Mouse (Mus musculus): ENCODE results near the gene Ctdspl. TPM values are rescaled to one million over a fixed set of nuclear protein-coding genes. Genes with fewer than 3 reads are reported as not detected.

The Ctdspl gene
- polyA plus RNA-seq, 1 experiment, result 9.3 TPM

DNA sequence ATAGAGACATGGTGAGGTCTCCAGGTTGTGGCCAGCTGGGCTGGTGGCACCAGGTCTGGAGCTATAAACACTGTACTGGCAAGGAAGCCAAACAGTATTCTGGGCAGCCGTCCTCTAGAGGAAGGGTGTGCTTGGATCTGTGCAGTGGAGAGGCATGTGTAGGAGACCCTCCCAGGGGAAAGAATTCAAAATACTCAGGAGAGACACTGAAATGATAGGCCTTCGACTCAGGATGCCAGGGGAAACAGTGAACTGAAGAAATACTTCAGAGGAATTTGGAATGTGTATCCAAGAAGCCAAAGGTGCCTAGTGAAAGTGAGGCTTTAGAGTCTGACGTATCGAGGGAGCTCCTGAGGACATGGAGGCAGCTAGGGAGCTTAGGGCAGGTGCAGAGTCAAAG lies 23.4 kb downstream of the Ctdspl start:
- WGBS, result 92% methylated on average over 4 of the region's 4 CpGs
- no peaks in the 10 kb centered on the region for H3K4me1 ChIP-seq (replicated peaks; ENCODE audit: control insufficient read depth, insufficient read depth, low read length)
- no peaks in the 10 kb centered on the region for H3K27me3 ChIP-seq (ENCODE audit: control insufficient read depth, insufficient read depth, low read length)
- no peak overlapping the region for H3K27ac ChIP-seq (ENCODE audit: control insufficient read depth, insufficient read depth, low read length)
- no peak overlapping the region for H3K4me3 ChIP-seq (ENCODE audit: control insufficient read depth, insufficient read depth, low read length)
- DNase-seq, result no peak
- no peaks in the 10 kb centered on the region for H3K36me3 ChIP-seq (ENCODE audit: control insufficient read depth, insufficient read depth, low read length)
- no peak for TF ChIP-seq CTCF (IDR thresholded peaks at IDR 0.05; ENCODE audit: borderline replicate concordance, control insufficient read depth, extremely low read depth, insufficient read depth, low read length, poor library complexity)
- TF ChIP-seq POLR2A (IDR thresholded peaks at IDR 0.05; ENCODE audit: control insufficient read depth, extremely low read depth, insufficient read depth, low read length, poor library complexity), result no peak

DNA sequence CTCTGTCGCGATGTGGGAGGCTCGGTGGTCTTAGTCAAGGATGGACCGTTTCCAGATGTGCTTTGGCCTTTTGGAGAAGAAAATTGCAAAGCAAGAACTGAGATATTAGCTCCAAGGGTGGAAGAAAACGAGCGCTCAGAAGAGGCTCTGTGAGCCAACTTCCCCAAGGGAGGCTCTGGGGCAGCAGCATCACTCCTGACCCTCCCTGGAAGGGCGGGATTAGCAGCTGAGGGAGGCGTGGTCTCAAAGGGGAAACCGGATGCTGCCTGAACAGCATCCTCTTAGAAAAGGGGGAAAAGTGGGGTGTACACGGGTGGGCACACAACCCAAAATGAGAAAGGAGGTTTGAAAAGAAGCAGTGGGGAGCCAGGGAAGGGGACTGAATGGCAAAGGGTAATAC lies 23.8 kb downstream of the Ctdspl start:
- no peaks in the 10 kb centered on the region for H3K36me3 ChIP-seq (ENCODE audit: control insufficient read depth, insufficient read depth, low read length)
- H3K27me3 ChIP-seq (ENCODE audit: control insufficient read depth, insufficient read depth, low read length), result no peaks in the 10 kb centered on the region
- TF ChIP-seq POLR2A (IDR thresholded peaks at IDR 0.05; ENCODE audit: control insufficient read depth, extremely low read depth, insufficient read depth, low read length, poor library complexity) (no peak), CTCF (IDR thresholded peaks at IDR 0.05; ENCODE audit: borderline replicate concordance, control insufficient read depth, extremely low read depth, insufficient read depth, low read length, poor library complexity) (no peak)
- WGBS, result 84% methylated on average over 10 of the region's 10 CpGs
- no peak for DNase-seq
- H3K27ac ChIP-seq (ENCODE audit: control insufficient read depth, insufficient read depth, low read length), result no peak overlapping the region
- no peak overlapping the region for H3K4me3 ChIP-seq (ENCODE audit: control insufficient read depth, insufficient read depth, low read length)
- no peaks in the 10 kb centered on the region for H3K4me1 ChIP-seq (replicated peaks; ENCODE audit: control insufficient read depth, insufficient read depth, low read length)

GRCm38 (mm10) chr9:118950751-118951150 lies 24.5 kb downstream of the Ctdspl start:
- TF ChIP-seq CTCF (IDR thresholded peaks at IDR 0.05; ENCODE audit: borderline replicate concordance, control insufficient read depth, extremely low read depth, insufficient read depth, low read length, poor library complexity) (no peak), POLR2A (IDR thresholded peaks at IDR 0.05; ENCODE audit: control insufficient read depth, extremely low read depth, insufficient read depth, low read length, poor library complexity) (no peak)
- H3K27ac ChIP-seq (ENCODE audit: control insufficient read depth, insufficient read depth, low read length), result no peak overlapping the region; the same call in 1 of the 2 replicates
- no peak overlapping the region for H3K4me3 ChIP-seq (ENCODE audit: control insufficient read depth, insufficient read depth, low read length)
- DNase-seq, result no peak
- WGBS, result 93% methylated on average over 2 of the region's 2 CpGs
- no peaks in the 10 kb centered on the region for H3K4me1 ChIP-seq (replicated peaks; ENCODE audit: control insufficient read depth, insufficient read depth, low read length)
- no peaks in the 10 kb centered on the region for H3K27me3 ChIP-seq (ENCODE audit: control insufficient read depth, insufficient read depth, low read length)
- H3K36me3 ChIP-seq (ENCODE audit: control insufficient read depth, insufficient read depth, low read length), result no peaks in the 10 kb centered on the region

GRCm38 (mm10) chr9:118951381-118951780 lies 25.1 kb downstream of the Ctdspl start:
- Histone ChIP-seq H3K4me1 (replicated peaks; ENCODE audit: control insufficient read depth, insufficient read depth, low read length) (no peaks in the 10 kb centered on the region), H3K27ac (ENCODE audit: control insufficient read depth, insufficient read depth, low read length) (no peak overlapping the region), H3K4me3 (ENCODE audit: control insufficient read depth, insufficient read depth, low read length) (no peak overlapping the region), H3K27me3 (ENCODE audit: control insufficient read depth, insufficient read depth, low read length) (no peaks in the 10 kb centered on the region), H3K36me3 (ENCODE audit: control insufficient read depth, insufficient read depth, low read length) (no peaks in the 10 kb centered on the region)
- DNase-seq, result no peak
- WGBS, result 93% methylated on average over 7 of the region's 7 CpGs
- TF ChIP-seq POLR2A (IDR thresholded peaks at IDR 0.05; ENCODE audit: control insufficient read depth, extremely low read depth, insufficient read depth, low read length, poor library complexity) (no peak), CTCF (IDR thresholded peaks at IDR 0.05; ENCODE audit: borderline replicate concordance, control insufficient read depth, extremely low read depth, insufficient read depth, low read length, poor library complexity) (no peak)

- Histone ChIP-seq H3K36me3 (ENCODE audit: control insufficient read depth, insufficient read depth, low read length) (no peaks in the 10 kb centered on the region), H3K4me1 (replicated peaks; ENCODE audit: control insufficient read depth, insufficient read depth, low read length) (no peaks in the 10 kb centered on the region), H3K27ac (ENCODE audit: control insufficient read depth, insufficient read depth, low read length) (no peak overlapping the region), H3K27me3 (ENCODE audit: control insufficient read depth, insufficient read depth, low read length) (no peaks in the 10 kb centered on the region), H3K4me3 (ENCODE audit: control insufficient read depth, insufficient read depth, low read length) (no peak overlapping the region)
- no peak for DNase-seq
- TF ChIP-seq POLR2A (IDR thresholded peaks at IDR 0.05; ENCODE audit: control insufficient read depth, extremely low read depth, insufficient read depth, low read length, poor library complexity), result no peak
- TF ChIP-seq CTCF (IDR thresholded peaks at IDR 0.05; ENCODE audit: borderline replicate concordance, control insufficient read depth, extremely low read depth, insufficient read depth, low read length, poor library complexity), result no peak
- WGBS, result 96% methylated on average over 16 of the region's 16 CpGs
Measured at GRCm38 (mm10) chr9:118952180-118952579, 25.9 kb downstream of the Ctdspl start.

DNA sequence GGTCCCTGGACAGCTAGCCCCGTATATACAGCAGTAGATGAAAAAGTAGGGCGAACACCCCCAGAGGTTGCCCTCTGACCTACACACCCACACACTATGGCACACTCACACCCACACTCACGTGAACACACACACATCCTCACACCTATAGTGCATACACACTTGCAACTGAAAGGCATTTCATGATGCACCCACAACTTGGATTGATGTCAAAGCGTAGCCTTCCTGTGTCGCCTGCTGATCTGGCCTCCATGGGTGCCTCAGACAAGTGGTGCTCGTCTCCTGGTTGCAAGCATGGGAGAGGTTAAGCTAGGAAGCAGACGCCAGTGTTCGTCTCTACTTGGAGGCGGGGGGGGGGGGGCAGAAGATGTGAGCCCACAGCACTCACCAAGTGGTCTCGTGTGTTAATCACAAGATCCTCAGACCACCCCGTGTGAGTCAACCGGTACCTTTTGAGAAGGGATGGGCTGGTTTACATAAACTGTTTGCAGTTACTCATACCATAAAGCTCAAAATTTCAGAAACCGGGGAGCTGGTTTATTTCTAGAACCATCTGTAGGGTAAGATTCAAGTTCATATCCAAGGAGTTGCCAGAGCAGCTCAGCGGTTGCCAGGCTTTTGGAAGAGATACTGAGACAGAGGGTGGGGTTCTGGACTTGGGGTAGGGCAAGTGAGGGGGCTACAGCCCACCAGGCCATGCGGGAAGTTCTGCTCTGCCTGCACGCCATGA lies 27.4 kb downstream of the Ctdspl start:
- no peaks in the 10 kb centered on the region for H3K36me3 ChIP-seq (ENCODE audit: control insufficient read depth, insufficient read depth, low read length)
- 97% methylated on average over 16 of the region's 16 CpGs for WGBS
- TF ChIP-seq POLR2A (IDR thresholded peaks at IDR 0.05; ENCODE audit: control insufficient read depth, extremely low read depth, insufficient read depth, low read length, poor library complexity) (no peak), CTCF (IDR thresholded peaks at IDR 0.05; ENCODE audit: borderline replicate concordance, control insufficient read depth, extremely low read depth, insufficient read depth, low read length, poor library complexity) (no peak)

More for the DNA sequence above, 27.4 kb downstream of the Ctdspl start:
- DNase-seq, result no peak
- Histone ChIP-seq H3K27ac (ENCODE audit: control insufficient read depth, insufficient read depth, low read length) (no peak overlapping the region), H3K4me3 (ENCODE audit: control insufficient read depth, insufficient read depth, low read length) (no peak overlapping the region), H3K4me1 (replicated peaks; ENCODE audit: control insufficient read depth, insufficient read depth, low read length) (no peaks in the 10 kb centered on the region), H3K27me3 (ENCODE audit: control insufficient read depth, insufficient read depth, low read length) (no peaks in the 10 kb centered on the region)
